Mouse (Mus musculus): ENCODE measurements around the gene Olfr135.

The Olfr135 gene

GRCm38 (mm10) chr17:38204035-38204434 lies at the start of gene Olfr135:
Olfr135 (plus strand) TSS chr17:38204335.
- no peak for DNase-seq

DNA sequence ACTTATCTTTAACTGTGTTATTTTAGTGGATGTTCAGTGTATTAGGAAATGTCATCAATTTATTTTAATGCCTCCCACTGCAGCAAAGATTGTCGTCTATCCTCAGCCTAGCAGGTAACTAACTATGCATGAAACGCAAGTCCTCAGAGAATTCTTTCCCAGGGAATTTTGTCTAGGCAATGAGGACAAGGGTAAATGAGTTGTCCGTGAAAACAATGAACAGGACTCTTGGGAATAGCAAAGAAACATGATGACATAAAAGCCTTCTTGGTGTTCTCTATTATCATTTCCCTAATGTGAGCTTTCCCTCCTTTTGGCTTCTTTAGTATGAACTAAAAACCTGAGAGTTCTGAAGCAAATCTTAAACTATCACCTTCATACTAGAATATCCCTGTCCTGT lies 33.0 kb upstream of the Olfr135 start, which contains the start of gene Olfr134:
Gene Olfr134 (plus strand): TSS at position 301 of the 400 bp plus-strand sequence.
- DNase-seq: no peak
